Mouse (Mus musculus) testis, adult 10 weeks (tissue): ENCODE data around the gene Sema3f. TPM values are rescaled to one million over a fixed set of nuclear protein-coding genes. Genes with fewer than 3 reads are reported as not detected.

Experiments
- polyA plus RNA-seq: library from polyadenylated mRNA; stranded (reverse); fragments of 350-450 nt; fragmentation: Illumina TruSeq; extraction: RNeasy Lipid Tissue Mini Kit (QIAGEN cat#74804); gene quantifications from one replicate; pipeline ENCODE4 v1.2.3, GENCODE M21; 2014; ENCODE audit warnings: low read depth, low replicate concordance

The Sema3f gene
- polyA plus RNA-seq = 0.32 TPM

DNA sequence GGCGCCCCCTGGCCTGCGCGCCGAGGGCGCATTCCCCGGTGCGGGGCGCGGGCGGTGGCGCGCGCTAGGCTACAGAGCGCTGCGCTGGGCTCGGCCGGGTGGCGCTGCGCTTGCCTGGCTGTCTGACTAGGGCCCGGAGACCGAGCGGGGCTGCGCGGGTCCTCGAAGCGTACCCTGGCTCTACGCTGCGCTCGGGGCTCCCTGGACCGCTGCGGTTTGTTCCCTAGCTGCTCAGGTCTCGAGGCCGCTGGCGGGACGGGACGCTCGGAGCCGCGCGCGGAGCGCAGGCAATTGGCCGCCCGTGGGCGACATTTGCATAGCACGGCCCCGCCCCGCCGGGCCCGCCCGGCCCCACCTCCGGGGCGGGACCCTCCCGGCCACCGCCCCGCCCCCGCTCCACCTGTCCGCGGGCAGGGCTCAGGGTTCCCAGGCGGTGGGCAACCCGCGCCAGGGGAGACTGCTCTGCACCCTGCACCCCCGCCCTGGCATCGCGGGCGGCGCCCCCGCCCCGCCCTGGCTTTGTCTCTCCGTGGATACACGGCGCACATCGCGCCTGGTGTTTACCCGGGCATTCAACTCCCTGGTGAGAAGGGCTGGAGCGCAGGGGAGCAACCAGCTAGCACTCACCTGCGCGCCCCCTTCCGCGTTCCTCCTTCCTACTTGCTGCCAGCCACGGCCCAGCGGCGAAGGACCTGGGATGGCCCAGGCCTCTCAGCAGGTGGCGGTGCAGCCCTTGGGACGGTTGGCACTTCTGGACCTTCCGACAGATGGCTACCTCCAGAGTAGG is at the start of gene Sema3f:
Gene Sema3f, minus strand, starts transcription at position 779 of the 787 bp plus-strand sequence.

DNA sequence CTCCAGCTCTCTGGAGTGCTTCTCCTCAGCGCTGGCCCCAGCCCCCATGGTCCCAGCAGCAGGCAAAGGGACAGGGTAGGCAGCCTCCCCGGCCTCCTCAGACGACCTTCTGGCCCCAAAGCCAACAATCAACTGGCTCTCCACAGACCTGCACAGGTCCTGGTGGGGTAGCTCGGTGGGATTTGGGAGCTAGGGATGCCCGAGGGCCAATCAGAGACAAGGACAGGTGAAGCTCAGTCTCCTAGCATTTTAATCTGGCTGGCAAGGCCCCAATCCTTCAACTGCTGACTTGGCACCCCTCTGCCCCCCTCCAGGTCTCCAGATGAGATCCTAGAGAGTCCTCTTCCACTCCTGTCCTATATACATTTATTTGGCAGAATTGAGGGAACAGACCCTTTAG is 30.8 kb downstream of the Sema3f start, which contains the start of gene Gnat1:
Gene Gnat1, minus strand, starts transcription at position 212 of the 400 bp plus-strand sequence.

DNA sequence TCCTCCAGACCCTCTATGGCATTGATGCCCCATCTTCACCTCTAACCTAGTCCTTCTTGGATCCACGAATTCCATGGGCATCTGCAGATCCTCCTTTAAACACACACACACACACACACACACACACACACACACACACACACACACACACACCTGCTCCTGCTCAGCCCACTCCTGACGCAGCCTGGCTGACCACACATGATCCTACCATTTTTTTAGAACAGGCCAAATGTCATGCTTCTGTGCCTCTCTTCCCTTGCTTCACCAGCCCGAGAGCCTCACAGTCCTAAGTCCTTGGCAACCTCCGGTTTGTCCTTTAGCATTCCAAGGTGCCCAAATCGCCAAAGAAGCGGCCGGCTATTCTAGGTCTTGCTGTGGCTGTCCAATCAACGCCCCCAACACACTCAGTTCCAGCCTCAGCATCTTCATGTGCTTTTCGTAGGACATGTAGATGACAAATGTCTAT is 40.8 kb downstream of the Sema3f start, which contains the start of gene Slc38a3:
Gene Slc38a3, minus strand, starts transcription at position 51 of the 466 bp plus-strand sequence.

DNA sequence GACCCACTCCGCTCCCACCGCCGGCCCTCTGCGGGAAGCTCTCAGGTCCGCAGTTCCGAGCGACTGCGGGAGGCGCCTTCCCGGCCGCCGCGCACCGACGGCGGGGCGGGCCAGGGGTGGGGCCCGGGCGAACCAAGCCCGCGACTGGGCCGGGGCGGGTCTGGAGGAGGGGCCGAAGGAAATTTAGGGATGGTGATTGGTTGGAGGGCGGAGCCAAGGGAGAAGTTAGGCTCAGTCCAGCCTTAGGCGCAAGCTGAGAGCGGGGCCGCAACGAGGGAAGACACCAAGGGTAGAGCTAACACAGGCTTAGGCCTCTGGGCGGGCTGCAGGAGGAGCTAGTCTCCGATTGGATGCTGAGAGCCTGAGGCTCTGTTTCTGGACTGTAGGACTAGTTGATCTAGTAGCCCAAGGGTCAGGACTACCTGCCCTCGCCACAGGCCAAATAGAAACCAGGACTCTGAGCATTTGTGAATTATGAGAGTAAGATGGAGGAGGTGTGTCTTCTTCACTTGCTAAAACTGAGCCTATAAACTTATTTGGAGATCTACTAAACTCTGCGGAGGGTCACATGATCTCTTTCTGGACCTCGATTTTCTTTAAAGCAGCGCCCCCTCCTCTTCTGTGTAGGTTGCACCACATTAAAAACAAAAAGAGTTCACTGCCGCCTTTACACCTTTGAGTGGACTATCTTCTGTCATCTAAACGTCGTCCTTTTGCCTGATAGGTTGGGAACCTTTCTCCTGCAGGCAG is 74.8 kb downstream of the Sema3f start, which contains the start of gene Gnai2:
Gene Gnai2, minus strand, starts transcription at position 89 of the 750 bp plus-strand sequence.

Other genes with a start within 250 kb of the Sema3f start
- gene Tmem115, start 176.5 kb downstream of the Sema3f start, polyA plus RNA-seq = 0.27 TPM
- 1.2 TPM for gene Cyb561d2, start 168.3 kb downstream of the Sema3f start, polyA plus RNA-seq
- 2.4 TPM for gene Nprl2, start 168.2 kb downstream of the Sema3f start, polyA plus RNA-seq
- 17.7 TPM for gene Zmynd10, start 163.2 kb downstream of the Sema3f start, polyA plus RNA-seq
- 34.0 TPM for gene Rassf1, start 158.9 kb downstream of the Sema3f start, polyA plus RNA-seq
- gene Tusc2, start 147.2 kb downstream of the Sema3f start, polyA plus RNA-seq = 6.6 TPM
- gene Hyal2, start 142.5 kb downstream of the Sema3f start, polyA plus RNA-seq = 0.08 TPM
- gene Hyal1, start 133.5 kb downstream of the Sema3f start, polyA plus RNA-seq = 1.2 TPM
- 1.5 TPM for gene Naa80, start 131.6 kb downstream of the Sema3f start, polyA plus RNA-seq
- 0.32 TPM for gene Hyal3, start 129.7 kb downstream of the Sema3f start, polyA plus RNA-seq
- 6.6 TPM for gene Ifrd2, start 122.8 kb downstream of the Sema3f start, polyA plus RNA-seq
- 0.15 TPM for gene Sema3b, start 101.2 kb downstream of the Sema3f start, polyA plus RNA-seq
- gene Gnai2, start 75.1 kb downstream of the Sema3f start, polyA plus RNA-seq = 13.9 TPM
- not detected for gene Slc38a3, start 40.9 kb downstream of the Sema3f start, polyA plus RNA-seq
- not detected for gene Gnat1, start 30.8 kb downstream of the Sema3f start, polyA plus RNA-seq
- 163 TPM for gene Rbm5, start 60.5 kb upstream of the Sema3f start, polyA plus RNA-seq
- 130 TPM for gene Rbm6, start 162.8 kb upstream of the Sema3f start, polyA plus RNA-seq
- gene Mon1a, start 177.7 kb upstream of the Sema3f start, polyA plus RNA-seq = not detected
- gene Mst1r, start 196.4 kb upstream of the Sema3f start, polyA plus RNA-seq = 0.08 TPM
- gene Actl11, start 218.0 kb upstream of the Sema3f start, polyA plus RNA-seq = 69.0 TPM
- gene Camkv, start 225.2 kb upstream of the Sema3f start, polyA plus RNA-seq = 0.48 TPM
- 2.3 TPM for gene Traip, start 239.7 kb upstream of the Sema3f start, polyA plus RNA-seq